Mouse (Mus musculus): ENCODE data around the gene Gm49339.
A peak's percentile ranks its signal among the peaks of the same experiment; 100 is the strongest.
"Not testable (repeated sequence)": the region's sequence is repeated elsewhere in the genome, so short reads cannot be mapped to it uniquely, and the experiment has no call there.

The Gm49339 gene

GRCm38 (mm10) chr10:51480397-51480796 lies at the start of gene Gm49339, which contains the start of gene Lilr4b:
Gene Gm49339 (plus strand): TSS chr10:51480612.
Gene Lilr4b (plus strand): TSS chr10:51480632.
- not testable (repeated sequence) for DNase-seq

DNA sequence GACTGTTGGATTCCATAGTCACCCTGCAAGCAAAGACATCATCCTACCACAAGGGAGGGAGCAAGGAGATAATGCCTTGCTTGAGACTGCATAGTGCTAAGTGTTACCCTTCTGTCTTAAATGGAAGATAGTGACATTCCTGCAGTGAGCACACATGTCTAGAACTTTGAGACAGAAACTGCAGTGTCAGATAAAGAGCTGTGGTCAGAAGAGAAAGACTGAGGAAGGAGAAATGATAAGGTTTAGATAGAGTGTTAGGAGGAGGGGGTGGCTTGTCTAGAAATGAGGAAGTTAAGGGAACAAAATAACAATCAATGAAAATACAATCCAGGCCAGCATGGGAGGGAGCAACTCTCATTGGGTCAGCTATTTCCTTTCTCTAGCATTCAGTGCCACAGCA lies 47.5 kb upstream of the Gm49339 start:
- DNase-seq = no peak

DNA sequence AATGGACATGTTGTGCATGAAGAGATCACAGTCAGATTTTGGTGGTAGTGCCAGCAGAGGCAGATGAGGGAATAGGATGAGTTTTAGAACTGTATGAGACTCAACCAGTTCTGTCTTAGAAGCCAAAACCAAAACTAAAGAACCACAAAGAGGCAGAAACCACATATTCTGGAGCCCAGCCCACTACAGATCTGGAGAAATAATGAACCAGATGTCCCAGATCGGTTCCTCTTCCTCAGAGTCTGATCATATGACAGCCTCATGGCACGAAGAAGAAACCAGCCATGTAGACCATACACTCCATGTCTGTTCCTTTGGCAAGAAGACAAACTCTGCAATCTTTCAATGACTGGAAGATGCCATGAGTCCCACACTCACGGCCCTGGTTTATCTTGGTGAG lies 44.7 kb upstream of the Gm49339 start:
- no peak for DNase-seq

DNA sequence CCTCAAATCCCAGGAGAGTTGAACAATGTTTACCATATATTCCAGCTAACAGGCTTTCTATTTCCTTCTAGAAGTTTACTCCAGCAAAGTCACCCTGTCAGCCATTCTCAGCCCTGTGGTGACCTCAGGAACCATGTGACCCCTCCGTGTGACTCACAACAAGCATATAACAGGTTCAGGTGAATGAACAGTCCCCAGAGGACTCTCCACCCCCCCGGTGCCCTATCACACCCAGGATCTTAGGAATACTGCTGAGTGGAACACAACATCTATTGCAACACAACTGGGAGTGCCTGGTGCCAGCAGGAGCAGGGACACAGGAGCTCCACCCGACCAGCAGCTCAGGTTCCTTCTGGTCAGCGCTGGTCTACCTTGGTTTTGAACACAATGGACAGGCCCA lies 28.8 kb upstream of the Gm49339 start:
- DNase-seq = no peak

DNA sequence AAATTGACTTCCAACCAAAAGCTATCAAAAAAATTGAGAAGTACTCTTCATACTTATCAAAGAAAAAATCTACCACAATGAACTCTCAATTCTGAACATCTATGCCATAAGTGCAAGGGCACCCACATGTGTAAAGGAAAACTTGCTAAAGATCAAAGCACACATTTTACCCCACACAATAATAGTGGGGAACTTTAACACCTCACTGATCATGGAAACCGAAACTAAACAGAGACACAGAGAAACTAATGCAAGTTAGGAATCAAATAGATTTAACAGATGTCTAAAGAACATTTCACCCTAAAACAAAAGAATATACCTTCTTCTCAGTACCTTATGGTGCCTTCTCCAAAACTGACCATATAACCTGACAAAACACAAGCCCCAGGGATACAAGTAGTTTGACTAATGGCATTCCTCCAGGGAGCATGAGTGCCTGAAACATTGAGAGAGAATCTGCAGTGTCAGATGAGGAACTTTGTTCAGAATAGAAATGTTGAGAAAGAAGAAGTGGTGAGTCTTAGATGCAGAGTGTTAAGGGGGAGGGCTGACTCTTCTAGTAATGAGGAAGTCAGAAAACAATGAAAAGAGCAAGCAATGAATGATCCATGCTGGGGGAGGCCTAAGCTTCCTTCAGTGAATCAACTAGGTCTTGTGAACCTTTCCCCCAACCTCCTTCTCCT lies 26.7 kb upstream of the Gm49339 start:
- no peak for DNase-seq

GRCm38 (mm10) chr10:51454365-51454764 lies 26.0 kb upstream of the Gm49339 start:
- DNase-seq = no peak

DNA sequence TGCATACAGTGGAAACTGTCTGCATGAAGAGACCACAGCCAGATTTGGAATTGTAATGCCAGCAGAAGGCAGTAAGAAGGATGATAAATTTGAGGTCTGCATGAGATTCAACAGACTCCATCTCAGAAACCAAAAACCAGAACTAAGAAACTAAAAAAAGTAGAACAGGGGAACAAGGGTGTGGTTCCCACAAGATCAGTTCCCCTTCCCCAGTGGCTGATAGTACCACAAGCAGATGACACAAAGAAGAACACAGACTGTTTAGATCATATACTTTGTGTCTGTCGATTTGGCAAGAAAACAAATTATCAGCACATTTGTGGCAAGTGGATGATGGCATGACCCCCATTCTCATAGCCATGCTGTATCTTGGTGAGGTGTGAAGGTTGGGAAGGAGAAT lies 24.6 kb upstream of the Gm49339 start:
- peak in 1 of 2 experiments; percentile 10 for DNase-seq

- no peak for DNase-seq
Observed at GRCm38 (mm10) chr10:51456369-51456768, 24.0 kb upstream of the Gm49339 start.

DNA sequence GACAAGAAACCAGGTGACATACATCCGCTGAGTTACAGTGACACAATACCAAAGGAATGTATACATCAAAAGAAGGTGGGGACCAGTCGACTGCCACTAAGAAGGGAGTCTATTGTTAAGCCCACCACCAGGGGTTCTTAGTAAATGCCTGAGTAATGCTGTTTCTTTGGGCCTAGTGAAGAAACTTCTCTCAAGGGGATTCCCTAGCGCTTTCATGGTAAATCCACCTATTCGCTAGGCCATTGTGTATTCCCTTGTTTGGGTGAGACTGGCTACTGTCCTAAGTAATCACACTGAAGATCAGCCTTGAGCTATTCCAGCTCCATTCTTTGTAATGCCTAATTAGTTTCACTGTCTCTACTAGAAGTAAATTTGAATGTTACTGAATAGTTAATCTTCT lies 16.6 kb upstream of the Gm49339 start:
- not testable (repeated sequence) for DNase-seq

DNA sequence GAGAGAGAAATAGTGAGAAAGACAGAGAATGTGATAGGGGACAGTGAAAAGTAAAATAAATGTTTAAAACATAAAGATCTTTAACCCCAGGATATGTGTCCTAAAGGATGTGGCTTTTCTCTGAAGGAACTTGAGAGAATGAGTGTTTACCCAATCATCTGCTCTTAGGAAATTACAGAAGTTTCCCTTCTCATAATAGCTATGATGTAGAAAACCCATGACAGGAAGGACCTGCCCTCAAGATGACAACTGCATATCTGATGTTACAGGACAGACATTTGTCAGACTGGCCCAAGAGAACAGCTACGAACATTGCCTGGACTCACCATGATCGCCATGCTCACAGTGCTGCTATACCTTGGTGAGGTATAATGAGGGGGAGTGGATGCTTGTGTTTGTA lies 10.3 kb downstream of the Gm49339 start, which contains the start of gene Lilrb4a:
Gene Lilrb4a (plus strand): TSS at position 266 of the 400 bp plus-strand sequence.
- DNase-seq = not testable (repeated sequence)

- DNase-seq = no peak
Observed at GRCm38 (mm10) chr10:51520021-51520420, 39.6 kb downstream of the Gm49339 start.

GRCm38 (mm10) chr10:51521453-51521852 lies 41.0 kb downstream of the Gm49339 start:
- no peak for DNase-seq

DNA sequence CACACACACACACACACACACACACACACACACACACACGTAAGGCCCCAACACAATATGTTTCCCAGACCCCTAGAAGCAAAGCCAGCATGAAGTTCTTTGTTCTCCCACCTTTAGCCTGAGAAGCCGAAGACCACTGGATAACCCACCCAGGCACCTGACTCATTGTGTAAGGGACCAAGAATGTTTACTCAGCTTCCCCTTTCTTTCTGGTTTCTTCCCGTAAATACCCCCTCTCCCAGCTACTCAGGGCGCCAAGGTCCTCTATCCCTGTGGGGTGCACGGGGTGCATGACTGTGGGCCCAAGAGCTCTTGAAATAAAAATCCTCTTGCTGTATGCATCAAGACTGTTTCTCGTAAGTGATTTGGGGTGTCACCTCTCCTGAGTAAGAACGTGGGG lies 45.7 kb downstream of the Gm49339 start:
- DNase-seq = no peak

DNA sequence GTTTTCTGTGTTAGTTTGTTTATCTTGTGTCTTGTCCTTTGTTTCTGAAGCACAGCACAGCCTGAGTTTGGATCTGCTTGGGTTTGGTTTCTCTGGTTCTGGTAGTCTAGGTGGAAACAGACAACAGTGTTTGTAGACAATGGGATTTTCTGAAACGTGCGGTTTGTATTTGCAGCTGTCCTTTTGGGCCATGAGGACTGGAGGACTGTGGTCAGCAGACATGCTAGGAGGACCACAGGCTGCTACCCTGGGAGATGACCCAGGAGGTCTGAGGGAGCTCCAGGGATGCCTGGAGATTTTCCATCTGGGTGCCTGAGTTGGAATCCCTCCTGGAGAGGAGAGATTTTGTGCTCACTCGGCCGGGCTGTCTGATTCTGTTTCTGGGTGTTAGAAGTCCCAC lies 46.2 kb downstream of the Gm49339 start:
- DNase-seq = no peak

DNA sequence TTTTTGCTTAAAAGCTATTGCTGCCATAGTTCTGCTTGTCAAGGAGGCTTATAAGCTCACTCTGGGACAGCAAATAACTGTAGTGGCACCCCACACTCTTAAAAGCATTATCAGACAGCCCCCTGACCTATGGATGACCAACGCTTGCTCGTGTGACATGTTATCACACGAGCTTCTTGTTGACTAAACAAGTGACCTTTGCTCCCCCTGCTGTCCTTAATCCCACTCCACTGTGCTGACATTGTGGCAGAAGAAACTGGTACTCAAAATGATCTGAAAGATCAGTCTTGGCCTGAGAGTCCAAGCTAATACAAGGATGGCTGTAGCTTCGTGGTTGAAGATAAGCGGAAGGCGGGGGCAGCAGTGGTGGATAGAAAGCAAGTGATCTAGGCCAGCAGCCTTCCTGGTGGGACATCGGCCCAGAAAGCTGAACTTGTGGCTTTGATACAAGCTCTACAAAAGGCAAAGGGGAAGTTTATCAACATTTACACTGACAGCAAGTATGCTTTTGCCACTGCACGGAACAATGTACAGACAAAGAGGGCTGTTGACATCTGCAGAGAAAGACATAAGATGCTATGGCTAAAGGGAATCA lies 48.5 kb downstream of the Gm49339 start:
- no peak for DNase-seq

DNA sequence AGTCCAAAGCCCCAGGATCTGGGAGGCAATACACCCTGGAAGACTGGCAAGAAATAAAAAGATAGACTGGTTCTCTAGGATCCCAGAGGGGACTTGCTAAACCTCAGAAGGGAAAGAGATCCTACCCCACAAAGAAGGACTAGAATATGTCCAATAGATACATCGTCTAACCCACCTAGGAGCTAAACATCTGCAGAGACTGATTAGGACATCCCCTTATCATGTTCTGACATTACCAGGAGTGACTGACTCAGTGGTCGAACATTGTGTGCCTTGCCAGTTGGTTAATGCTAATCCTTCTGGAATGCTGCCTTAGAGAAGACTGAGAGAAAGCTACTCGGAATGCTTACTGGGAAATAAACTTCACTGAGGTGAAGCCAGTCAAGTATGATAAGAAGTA lies 49.1 kb downstream of the Gm49339 start:
- no peak for DNase-seq

- no peak for DNase-seq
Observed at GRCm38 (mm10) chr10:51530813-51531212, 50.4 kb downstream of the Gm49339 start.

Data from spleen, adult 18-20 months (tissue).